In genomic region chr19:34345616-34346267, GRCm38 (mm10) we compare ENCODE assay signal across 10 mouse cellular contexts. TPM values are rescaled to one million over a fixed set of nuclear protein-coding genes. Genes with fewer than 3 reads are reported as not detected.
A peak's percentile ranks its signal among the peaks of the same experiment; 100 is the strongest.
DNase-seq lines count a peak whose midpoint lies in the region; ATAC-seq and TF ChIP-seq lines count a peak whose summit lies in the region.
"Had no signal": no experiment of that assay in that cellular context is flagged by ENCODE, and none has a peak within 500 bp of the region (broad histone marks: within the 10 kb centered on the region; RNA-seq: fewer than 3 reads in every experiment).

No protein-coding gene starts in this region.

- H3K4me3 ChIP-seq in gastrocnemius, adult 2 months: no peak overlapping the region
- H3K4me3 ChIP-seq in lung, embryonic 15.5 days: no peak overlapping the region
- H3K4me3 ChIP-seq: erythroblast, embryonic 14.5 days; megakaryocyte, embryonic 14.5 days had no signal

- WGBS in lung, embryonic 15.5 days: 19% methylated on average over 8 of the region's 8 CpGs

- H3K36me3 ChIP-seq in lung, embryonic 15.5 days: no peaks in the 10 kb centered on the region

- DNase-seq in gastrocnemius, adult 2 months: no peak
- no peak for DNase-seq in gastrocnemius, postnatal 10 days
- peak; percentile 5 for DNase-seq in right cerebral cortex, adult 2 months (ENCODE audit: low spot score in 2 of 2)
- DNase-seq in right cerebral cortex, adult 18-20 months: no peak
- peak; percentile 26 to 30 for DNase-seq in heart, adult 9 months (ENCODE audit: low spot score in 2 of 2)
- no peak for DNase-seq in spleen, adult 12 weeks (ENCODE audit: low spot score)
- DNase-seq in gastrocnemius, adult 8-10 months (ENCODE audit: low spot score in 2 of 2): no peak

- H3K27me3 ChIP-seq in lung, embryonic 15.5 days: no peaks in the 10 kb centered on the region

- no peak for TF ChIP-seq CTCF in gastrocnemius, adult 2 months (IDR thresholded peaks at IDR 0.05)

- no peaks in the 10 kb centered on the region for H3K9me3 ChIP-seq in lung, embryonic 15.5 days
- H3K9me3 ChIP-seq: megakaryocyte, embryonic 14.5 days had no signal

- peaks cover 8% of the 10 kb centered on the region for H3K4me1 ChIP-seq in lung, embryonic 15.5 days
- H3K4me1 ChIP-seq: megakaryocyte, embryonic 14.5 days had no signal

- H3K9ac ChIP-seq in lung, embryonic 15.5 days: no peak overlapping the region

- intact Hi-C loops in gastrocnemius, adult 2 months (cut with DNase I): loop anchor here (10.0 kb wide), 1 partner anchor 49 kb away; no protein-coding TSS in a partner anchor

- ATAC-seq in lung, embryonic 15.5 days (ENCODE audit: borderline replicate concordance, extremely low read depth, low FRiP score, low TSS enrichment): peak; percentile 85

- peak overlapping the region; percentile 24; the same call in 1 of the 2 replicates for H3K4me2 ChIP-seq in lung, embryonic 15.5 days

- H3K27ac ChIP-seq in gastrocnemius, adult 2 months: peak overlapping the region; percentile 65
- H3K27ac ChIP-seq in lung, embryonic 15.5 days: peak overlapping the region; percentile 82

RNA-seq across cellular contexts. Expression of gene Fas, which starts 55.3 kb away (rescaled TPM):
- 1 to 10 TPM; 4.0 to 5.8 TPM for total RNA-seq in gastrocnemius, adult 2 months (2021)
- total RNA-seq in gastrocnemius, postnatal 10 days (2021): 1 to 10 TPM; 2.0 to 3.7 TPM
- polyA plus RNA-seq in lung, embryonic 15.5 days (2015; fragmentation: Nextera tagmentation; extraction: Ambion mirVana): 11.2 and 12.0 TPM in 2 replicates
- 1 to 10 TPM; 1.7 to 5.1 (median 4.2) TPM for total RNA-seq in gastrocnemius, adult 8-10 months (2022)
- polyA plus RNA-seq: erythroblast, embryonic 14.5 days had no signal

Comparison
In these comparisons a context has a peak if more than half of its experiments do, and no peak if none do; other contexts are left out.
1. DNase-seq: peak in right cerebral cortex, adult 2 months (2 of 2) and heart, adult 9 months (2 of 2); none in gastrocnemius, adult 2 months (single experiment), gastrocnemius, postnatal 10 days (single experiment), right cerebral cortex, adult 18-20 months (single experiment), spleen, adult 12 weeks (single experiment) and gastrocnemius, adult 8-10 months (0 of 2).